Mouse (Mus musculus): ENCODE data around the gene Alk.
A peak's percentile ranks its signal among the peaks of the same experiment; 100 is the strongest.

Alk gene

DNA sequence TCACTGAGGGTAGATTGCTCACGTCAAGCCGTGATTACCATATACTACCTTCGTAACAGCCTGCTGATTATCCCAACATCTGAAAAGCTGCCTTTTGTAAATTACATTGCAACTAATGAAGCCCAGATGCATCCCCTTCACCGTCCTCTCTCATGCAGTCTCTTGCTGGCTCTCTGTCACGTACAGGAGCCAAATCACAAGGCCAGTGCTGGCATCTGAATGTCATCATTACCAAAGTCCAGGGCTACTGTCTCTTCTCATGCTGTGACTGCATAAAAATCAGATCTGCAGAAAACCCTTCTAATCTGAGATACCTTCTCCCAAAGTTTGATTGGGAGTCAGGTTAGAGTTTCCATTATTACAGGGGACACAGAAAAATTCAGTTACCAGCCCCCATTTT is 351.0 kb downstream of the Alk start:
- DNase-seq (ENCODE audit: low spot score): no peak

DNA sequence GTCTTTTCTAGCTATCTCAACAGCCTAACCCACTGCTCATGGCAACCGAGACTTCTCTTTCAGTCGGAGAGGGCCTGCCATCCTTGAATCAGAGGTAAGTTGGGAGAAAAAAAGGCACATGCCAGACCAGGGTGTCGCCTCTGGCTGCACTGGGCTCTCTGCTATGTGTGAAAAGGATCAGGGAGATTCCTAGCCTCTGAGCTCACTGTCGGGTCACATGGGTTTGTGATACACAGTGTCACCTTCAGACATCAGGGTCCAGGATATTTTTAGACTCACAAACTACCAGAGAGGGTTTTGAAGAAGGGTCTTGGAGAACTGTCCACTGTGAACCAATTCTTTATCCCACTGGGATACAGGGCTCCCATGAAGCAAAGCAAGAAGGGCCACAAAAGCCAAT is 352.9 kb downstream of the Alk start:
- DNase-seq (ENCODE audit: low spot score): no peak

DNA sequence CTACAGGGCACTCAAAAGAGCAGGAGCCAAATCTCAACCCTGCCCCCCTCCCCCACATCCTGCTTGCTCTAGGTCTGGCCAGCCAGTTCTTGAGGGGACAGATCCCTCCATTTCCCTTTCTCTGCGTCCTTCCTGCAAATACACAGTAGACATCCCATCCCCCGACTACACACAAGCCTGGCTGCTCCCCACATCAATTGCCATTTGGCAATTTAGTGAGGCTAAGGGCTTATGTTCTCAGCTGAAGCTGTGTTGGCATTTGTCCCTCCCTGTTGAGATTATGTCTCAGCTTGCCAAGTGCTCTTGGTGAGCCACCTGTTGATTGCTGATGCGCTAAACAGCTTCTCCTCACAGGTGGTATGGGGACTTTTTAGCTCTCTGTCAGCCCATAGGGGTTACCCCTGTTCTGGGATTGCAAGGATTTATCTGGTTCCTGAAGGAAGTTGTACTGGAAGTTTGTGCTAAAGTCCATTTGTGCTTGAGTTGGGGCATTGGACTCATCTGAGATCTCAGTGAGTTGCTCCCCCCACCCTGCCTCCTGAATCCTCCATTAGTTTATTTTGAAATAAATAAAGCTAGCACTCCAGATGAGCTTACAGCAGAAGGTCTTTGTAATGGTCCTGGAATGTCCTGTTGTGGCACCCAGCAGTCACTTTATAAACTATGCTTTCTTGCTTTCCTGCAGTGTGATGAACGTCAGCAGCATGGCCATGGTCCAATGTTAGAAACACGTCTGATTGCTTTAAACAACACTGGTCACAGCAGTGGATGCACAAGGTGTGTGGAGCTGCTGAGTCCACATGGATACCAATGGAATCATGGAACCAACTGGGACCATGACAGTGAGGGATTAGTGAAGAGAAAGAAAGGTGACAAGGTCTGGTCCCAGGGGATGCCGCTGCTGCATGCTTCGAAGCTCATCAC is 353.7 kb downstream of the Alk start:
- DNase-seq (ENCODE audit: low spot score): no peak

DNA sequence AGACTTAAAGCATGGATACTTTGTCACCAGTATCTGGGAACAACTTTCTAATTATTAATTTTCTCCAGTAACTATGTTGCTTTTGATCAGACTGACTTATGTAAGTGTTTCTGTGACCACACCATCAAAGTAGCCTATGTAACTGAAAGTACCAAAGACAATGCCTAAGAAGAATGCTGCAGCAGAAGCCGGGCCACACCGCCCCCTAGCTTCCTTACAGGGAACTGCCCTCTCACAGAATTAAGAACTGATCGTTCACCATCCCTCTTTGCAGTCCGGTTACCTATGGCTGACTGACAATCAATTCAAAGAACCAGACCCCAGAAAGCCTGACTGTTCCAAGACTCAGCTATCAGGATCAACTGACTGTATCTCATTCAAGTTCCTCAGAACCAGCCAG is 362.4 kb downstream of the Alk start:
- peak; percentile 15 for DNase-seq (ENCODE audit: low spot score)

DNA sequence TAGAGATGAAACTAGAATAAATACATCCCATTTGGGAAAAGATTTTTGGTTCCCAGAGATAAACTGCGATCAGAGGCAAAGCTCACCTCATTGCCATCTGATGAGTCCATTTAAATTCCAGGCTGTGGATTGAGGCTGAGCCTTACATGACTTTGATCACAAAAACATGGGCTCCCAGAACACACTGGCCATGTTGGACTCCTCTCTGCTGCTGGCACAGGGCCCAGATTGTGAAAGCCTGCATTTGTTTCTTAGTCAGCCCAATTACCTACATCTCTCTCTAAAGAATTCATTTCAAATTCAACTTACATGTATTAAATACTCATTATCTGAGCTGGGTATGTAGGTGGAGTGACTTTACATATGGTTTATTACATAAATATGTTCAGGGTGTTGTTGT is 367.1 kb downstream of the Alk start:
- DNase-seq (ENCODE audit: low spot score): no peak

DNA sequence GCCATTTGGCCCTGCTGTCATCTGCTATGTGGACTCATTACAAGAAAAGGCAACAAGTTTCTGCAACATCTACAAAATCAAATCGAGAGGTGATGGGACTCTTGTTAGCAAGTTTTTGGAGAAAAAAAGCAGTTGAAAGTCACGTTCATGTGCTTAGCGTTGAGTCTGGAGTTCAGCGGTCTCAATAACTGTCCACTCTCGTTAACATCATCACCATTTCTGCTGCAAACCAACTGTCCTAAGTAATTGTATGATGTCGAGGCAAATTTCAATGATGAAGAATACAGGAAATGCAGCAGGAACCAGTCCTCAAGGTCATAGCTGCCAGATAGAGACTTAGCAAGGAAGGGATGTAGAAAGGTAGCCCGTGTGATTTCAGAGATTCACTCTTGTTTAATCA is 373.5 kb downstream of the Alk start:
- DNase-seq (ENCODE audit: low spot score): no peak

DNA sequence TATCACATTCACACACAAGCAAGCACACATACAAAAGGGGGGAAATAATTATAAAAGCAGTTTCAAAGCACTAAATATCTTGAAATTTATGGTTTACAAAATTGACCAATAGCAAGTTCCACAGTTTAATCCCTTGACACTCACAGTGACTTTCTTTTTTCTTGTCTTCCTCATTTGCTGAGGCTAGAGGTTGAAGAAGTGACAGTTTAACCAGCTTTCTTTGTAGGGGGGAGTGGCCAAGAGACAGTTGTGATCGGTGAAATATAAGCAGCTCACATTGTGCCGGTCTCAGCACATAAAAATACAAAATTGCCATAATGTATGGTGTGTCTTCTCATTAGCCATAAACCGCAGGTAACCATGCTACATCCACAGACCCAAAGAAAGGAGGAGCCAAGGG is 385.6 kb downstream of the Alk start:
- no peak for DNase-seq (ENCODE audit: low spot score)

DNA sequence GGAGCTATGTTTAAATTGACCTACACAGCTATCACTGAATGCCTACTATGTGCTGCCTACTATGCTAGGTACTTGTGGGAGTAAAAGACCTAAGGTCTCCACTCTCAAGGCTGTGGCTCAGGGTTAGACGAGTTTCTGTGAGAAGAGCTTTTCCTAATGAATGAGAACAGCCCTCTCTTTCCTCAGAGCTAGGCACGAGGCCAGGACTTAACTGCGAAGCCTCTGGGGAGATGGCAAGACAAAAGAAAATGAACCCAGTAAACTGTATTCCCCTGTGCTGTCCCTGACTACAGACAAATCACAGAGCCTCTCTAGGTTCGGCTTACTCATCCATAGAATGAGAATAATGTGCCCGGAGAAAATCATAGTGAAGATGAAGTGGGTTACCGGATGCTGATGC is 406.9 kb downstream of the Alk start:
- no peak for DNase-seq (ENCODE audit: low spot score)

DNA sequence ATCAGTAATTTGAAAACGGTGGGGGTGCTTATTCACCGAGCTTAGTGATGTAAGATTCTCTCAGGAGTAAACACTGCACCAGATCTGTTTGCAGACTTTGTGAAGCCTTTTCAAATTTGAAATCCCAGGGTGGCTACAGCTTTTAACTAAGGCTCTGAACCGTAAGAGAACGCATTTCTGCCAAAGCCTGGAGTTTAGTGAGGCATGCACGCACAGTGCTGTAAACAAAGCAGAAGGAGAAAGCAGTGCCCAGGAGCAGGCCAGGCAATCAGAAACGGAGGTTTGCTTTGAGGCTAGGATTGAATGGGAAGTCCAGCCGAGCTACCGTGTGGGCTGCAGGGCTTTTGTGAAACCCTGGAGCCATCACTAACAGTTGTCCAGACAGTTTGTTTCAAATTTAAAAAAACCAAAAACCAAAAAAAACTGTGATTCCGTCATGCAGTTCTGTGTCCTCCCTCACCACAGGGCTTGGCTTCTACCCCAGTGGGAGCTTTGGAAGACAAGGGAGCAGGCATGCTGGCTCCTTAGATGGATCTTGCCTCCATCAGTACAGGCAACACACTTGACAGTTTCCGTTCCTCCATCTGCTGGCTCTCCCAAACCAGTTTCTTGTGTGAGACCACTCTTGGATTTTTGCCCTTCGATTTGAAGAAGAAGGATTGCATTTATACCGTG is 409.3 kb downstream of the Alk start:
- DNase-seq (ENCODE audit: low spot score): no peak

DNA sequence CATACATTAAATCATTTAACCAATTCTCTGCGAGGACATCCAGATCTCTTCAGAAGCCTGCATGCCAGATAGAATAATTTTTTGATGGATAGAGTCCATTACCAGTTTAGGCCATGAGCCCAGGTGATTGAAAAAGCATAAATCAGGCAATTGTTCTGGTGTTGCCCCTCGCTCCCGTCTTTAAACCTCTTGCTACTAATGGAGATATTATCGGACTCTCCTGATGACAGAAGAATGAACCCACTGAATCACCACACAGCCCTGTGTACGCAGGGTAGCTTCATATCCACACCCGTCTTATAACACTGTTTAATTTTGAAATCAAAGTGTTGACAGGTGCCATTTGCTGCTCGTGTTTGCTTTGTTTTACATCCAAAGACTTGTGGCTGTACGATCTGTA is 413.9 kb downstream of the Alk start:
- DNase-seq (ENCODE audit: low spot score): no peak

DNA sequence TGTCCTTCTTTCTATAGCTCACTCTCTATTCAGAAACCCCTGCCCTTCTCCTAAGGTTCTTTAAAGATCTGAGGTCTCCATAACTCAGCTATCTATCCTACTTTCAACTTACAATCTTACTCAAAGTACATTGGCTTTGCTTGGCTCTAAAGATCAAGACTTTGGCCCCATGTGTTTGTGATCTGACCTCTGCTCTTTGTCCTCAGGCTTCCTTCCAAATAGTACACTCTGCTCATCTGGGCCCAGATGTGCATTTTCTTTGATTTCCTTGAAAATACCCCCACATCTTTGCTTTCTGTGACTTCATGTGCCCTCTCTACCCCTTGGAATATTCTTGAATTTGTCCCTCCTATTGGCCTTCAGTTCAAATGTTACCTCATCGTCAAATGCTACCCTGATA is 417.4 kb downstream of the Alk start:
- DNase-seq (ENCODE audit: low spot score): no peak

DNA sequence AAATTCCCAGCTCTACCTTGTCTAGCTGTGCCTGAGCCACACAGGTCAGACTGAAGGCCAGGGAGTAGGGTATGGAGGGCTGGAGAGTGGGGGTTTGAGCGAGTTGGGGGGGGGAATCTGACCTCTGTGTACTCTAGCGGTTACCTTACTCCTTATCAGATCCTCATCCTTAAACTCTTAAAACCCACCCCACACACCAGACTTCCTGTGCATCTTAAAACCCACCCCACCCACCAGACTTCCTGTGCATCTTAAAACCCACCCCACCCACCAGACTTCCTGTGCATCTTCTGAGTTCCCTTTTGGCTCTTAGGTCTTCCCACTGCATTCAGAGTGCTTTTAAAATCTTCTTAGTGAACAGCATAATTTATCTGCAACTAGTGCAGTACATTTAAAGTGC is 422.0 kb downstream of the Alk start:
- no peak for DNase-seq (ENCODE audit: low spot score)

DNA sequence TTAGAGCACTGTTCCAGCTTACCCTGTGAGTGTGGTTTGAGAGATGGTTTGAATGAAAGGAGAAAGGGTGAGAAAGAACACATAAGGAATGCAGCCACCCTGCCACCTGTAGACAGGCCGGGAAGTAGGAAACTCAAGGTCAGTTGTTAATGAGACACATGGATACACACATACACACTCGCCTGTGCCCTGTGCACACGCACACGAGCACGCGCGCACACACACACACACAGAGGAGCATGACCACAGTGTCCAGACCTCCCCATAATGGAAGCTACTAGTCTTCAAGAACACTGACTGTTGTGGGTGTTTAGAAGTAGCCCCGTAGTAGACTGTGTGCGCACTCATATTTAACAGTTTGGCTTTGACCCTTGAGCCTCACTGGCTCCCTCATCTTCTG is 424.2 kb downstream of the Alk start:
- no peak for DNase-seq (ENCODE audit: low spot score)

DNA sequence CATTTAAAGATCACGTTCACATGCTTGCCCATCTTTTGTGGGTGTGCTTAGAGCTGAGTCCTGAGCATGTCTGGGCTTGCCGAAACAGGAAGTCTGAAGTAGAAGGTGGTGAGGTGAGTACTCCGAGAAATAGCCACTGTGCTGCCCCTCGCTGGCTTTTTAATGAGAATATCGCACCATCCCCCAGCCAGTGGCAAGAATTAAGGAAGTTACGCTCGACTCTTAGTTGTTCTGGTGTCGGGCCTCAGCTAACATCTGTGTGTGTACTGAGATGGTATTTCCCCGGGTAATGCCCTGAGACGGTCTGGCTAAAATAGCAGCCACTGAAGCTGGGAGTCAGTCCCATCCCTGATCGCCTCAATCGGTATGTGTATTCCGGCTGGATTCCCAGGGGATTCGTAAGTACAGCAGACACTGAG is 424.7 kb downstream of the Alk start:
- DNase-seq (ENCODE audit: low spot score): no peak

DNA sequence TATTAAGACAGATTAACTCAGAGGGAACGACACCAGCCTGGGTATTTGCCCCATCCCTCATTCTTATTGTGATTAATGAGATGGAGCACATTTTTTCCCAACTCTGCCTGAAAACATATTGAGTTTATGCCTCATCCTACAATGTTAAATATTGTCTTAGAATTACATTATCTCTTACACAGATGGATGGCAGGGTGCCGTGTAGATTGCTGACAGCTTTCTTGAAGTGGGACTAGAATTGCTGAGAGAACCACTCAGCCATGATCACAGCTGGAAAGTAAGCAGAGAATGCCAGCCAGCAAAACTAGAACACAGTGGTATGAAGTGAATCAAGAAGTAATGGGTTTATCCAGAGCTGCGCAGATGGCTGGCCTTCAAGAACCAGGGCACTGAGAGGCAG is 430.6 kb downstream of the Alk start:
- no peak for DNase-seq (ENCODE audit: low spot score)

DNA sequence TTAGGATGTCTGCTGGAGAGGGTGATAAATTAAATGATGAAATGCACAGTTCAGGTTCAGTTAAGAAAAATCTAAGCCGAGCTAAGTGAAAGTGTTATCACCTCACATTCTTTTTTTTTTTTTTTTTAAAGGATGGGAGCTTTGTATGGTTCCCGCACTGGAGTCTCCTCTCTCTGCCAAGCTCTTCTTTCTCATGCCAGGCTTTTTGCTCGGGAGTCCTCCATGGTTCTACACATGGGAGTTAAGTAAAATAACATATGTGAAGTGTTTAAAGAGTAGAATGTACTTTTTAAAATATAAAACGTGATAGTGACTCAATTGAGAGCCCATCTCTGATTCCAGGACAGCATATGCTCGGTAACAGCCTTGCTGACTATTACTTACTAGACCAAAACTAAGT is 436.3 kb downstream of the Alk start:
- no peak for DNase-seq (ENCODE audit: low spot score)

DNA sequence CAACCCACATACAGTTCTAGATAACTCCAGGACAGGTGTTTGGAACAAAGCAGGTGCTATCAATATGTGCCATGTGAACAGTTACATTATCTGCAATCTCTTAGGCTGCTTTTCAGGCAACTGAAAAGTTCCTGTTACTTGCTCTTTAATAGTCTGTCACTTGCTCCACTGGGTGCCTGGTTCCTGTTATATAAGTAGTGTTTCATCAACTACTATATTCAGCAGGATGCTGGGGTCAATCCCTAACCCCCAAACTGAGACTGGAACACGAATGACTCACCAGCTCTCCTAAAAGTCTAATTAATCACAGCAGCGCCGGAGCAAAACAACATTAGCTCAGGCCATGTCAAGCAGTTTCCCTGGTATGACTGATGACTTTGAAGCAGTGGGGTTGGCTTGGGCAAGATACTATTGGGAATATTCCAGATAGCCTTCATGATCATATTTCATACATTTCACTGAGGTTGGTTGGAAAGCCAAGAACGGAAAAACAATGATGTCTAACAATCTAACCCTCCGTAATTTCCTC is 445.5 kb downstream of the Alk start:
- no peak for DNase-seq (ENCODE audit: low spot score)

DNA sequence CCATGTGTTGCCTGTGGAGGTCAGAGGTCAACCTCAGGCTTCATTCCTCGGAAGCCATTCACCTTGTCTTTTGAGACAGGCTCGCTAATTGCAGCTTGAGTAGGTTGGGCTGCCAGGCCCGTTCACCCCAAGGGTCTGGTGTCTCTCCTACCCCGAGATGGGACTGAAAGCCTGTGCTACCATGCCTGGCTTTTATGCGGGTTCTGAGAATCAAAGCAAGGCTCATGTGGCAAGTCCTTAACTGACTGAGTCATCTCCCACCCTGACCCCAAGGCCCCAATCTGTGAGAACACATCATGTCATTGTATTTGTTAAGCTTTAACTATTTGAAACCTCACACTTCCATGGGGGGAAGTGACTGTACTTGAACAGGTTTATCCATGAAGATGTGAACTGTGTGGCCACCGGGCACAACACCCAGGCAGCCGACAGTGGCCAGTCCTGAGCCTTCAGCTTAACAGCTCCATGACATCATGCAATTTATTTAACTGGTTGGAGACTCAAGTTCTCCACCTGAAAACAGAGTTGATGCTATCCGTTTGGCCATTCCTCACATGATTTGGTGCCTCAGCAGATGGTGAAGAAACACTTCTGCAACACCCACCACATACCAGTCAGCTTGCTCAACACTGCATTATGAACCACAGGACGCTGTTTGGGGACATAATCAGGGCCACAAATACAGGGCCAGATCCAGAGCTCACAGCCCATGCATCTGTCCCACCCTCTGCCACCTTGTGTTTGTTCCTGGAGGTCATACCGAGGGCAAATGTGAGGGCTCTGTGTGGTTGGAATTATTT is 446.4 kb downstream of the Alk start:
- no peak for DNase-seq (ENCODE audit: low spot score)

DNA sequence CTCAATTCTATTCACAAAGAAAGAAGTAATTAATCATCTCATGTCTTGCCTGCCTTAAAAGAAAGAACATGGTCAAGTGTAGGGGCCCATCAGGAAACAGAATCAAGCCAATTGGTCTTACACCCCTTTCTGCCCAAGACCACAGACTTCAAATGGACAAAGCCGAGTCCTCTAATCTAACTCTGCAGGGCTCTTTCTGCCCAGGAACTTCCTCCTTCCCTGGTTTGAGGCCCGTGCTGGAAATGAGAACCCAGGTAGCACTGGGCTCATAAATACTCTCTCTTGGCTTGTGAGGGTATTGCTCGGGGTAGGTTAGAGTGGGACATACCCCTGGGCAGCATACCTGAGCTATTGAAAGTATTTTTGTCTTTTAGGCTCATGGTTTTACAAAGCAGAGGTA is 451.4 kb downstream of the Alk start:
- DNase-seq (ENCODE audit: low spot score): no peak

DNA sequence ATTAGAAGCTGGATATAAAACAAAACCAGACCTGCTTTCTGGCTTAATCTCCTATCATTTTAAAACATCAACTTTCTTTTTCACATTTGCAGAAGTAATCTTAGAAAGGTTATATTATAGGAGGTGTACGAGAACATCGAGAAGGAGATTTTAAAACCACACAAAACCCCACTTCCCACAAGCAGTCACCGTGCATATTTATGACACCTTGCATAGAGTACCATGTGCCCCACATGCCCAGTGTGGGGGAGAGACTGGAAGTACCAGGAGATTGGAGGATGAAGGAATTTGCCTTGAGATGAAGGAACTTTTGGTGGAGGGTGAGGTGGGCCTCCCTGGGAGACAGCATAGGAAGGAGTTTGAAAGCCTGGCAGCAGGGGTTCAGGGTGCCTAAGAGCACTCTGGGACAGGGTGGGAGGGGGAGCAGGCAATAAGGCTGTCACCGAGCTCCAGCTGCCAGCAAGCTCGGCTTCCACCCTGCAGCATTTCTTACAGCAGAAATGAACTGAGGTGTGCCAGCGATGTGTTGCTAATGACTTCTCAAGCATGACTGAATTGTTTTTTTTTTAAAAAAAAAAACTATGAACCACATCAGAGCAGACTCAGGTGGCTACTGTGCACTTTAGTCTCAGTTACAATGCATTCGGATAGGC is 459.4 kb downstream of the Alk start:
- DNase-seq (ENCODE audit: low spot score): no peak

DNA sequence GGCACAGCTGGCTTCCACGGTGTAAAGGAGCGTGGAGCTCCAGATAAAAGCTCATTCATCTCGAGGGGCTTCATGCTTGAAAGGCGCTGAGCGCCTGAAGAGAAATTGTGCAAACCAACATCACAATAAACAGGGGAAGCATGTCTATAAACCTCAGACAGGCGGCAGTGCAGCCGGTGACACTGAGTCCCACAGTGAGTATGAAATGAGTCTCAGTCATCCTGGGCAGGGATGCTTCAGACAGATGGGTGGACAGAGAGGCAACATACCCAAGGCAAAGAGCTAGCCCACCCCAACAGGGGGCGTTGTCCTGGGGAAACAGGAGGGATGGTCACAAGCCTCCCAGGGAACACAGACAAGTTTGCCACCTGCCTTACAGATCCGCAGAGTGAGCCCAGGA is 460.0 kb downstream of the Alk start:
- no peak for DNase-seq (ENCODE audit: low spot score)

Measured in left cerebral cortex, adult 11 months (tissue).